Mouse (Mus musculus) embryo, embryonic 10.5 days (tissue): ENCODE measurements around the gene Plin4.
"Not testable (repeated sequence)": the region's sequence is repeated elsewhere in the genome, so short reads cannot be mapped to it uniquely, and the experiment has no call there.

Experiments
- DNase-seq: peaks from one replicate; pipeline ENCODE4 v3.0.0-alpha.2; 2015; ENCODE audit warnings: low spot score

The Plin4 gene

GRCm38 (mm10) chr17:56102927-56103326 lies 6.7 kb downstream of the Plin4 start:
- no peak for DNase-seq

- no peak for DNase-seq
Measured at GRCm38 (mm10) chr17:56102158-56102557, 7.4 kb downstream of the Plin4 start.

GRCm38 (mm10) chr17:56100811-56101210 lies 8.8 kb downstream of the Plin4 start:
- DNase-seq: no peak

GRCm38 (mm10) chr17:56098711-56099572 lies 10.7 kb downstream of the Plin4 start:
- no peak for DNase-seq

GRCm38 (mm10) chr17:56098180-56098579 lies 11.4 kb downstream of the Plin4 start:
- DNase-seq: no peak

GRCm38 (mm10) chr17:56096883-56097282 lies 12.7 kb downstream of the Plin4 start:
- DNase-seq: no peak

GRCm38 (mm10) chr17:56092794-56093193 lies 16.8 kb downstream of the Plin4 start:
- DNase-seq: no peak

GRCm38 (mm10) chr17:56092312-56092711 lies 17.3 kb downstream of the Plin4 start:
- no peak for DNase-seq

- peak; percentile 94 for DNase-seq
Measured at GRCm38 (mm10) chr17:56080781-56081585, 28.6 kb downstream of the Plin4 start.

- DNase-seq: no peak
Measured at GRCm38 (mm10) chr17:56079921-56080320, 29.7 kb downstream of the Plin4 start.

GRCm38 (mm10) chr17:56078880-56079795 lies 30.5 kb downstream of the Plin4 start, which contains the start of gene Hdgfl2:
Gene Hdgfl2, plus strand, starts transcription at chr17:56079634.
- peak; percentile 100 for DNase-seq

- DNase-seq: not testable (repeated sequence)
Measured at GRCm38 (mm10) chr17:56078361-56078760, 31.2 kb downstream of the Plin4 start.

GRCm38 (mm10) chr17:56077523-56077922 lies 32.1 kb downstream of the Plin4 start:
- DNase-seq: no peak

- peak; percentile 98 for DNase-seq
Measured at GRCm38 (mm10) chr17:56074827-56075208, 34.8 kb downstream of the Plin4 start, which contains the start of gene Ubxn6. Gene Ubxn6, minus strand, starts transcription at chr17:56075028.

GRCm38 (mm10) chr17:56074097-56074826 lies 35.3 kb downstream of the Plin4 start:
- peak; percentile 93 for DNase-seq

- DNase-seq: no peak
Measured at GRCm38 (mm10) chr17:56072243-56072642, 37.4 kb downstream of the Plin4 start.

GRCm38 (mm10) chr17:56071126-56071525 lies 38.5 kb downstream of the Plin4 start:
- DNase-seq: no peak

GRCm38 (mm10) chr17:56069066-56069465 lies 40.5 kb downstream of the Plin4 start:
- no peak for DNase-seq

- DNase-seq: no peak
Measured at GRCm38 (mm10) chr17:56066451-56066850, 43.2 kb downstream of the Plin4 start.

- not testable (repeated sequence) for DNase-seq
Measured at GRCm38 (mm10) chr17:56065715-56066114, 43.9 kb downstream of the Plin4 start.

- DNase-seq: no peak
Measured at GRCm38 (mm10) chr17:56062081-56062480, 47.5 kb downstream of the Plin4 start.
